Mouse (Mus musculus) hindbrain, postnatal 0 days (tissue): ENCODE data around the gene Morc2a. TPM values are rescaled to one million over a fixed set of nuclear protein-coding genes. Genes with fewer than 3 reads are reported as not detected.
"Not testable (repeated sequence)": the region's sequence is repeated elsewhere in the genome, so short reads cannot be mapped to it uniquely, and the experiment has no call there.

Experiments used
- ATAC-seq: fragments of 200-750 bp; cut with Nextera tagmentation; 2 replicates; pipeline ENCODE4 v1.8.0; 2017; ENCODE audit warnings: mild to moderate bottlenecking, moderate TSS enrichment, moderate library complexity
- DNase-seq: peaks from one replicate; pipeline ENCODE4 v3.0.0-alpha.2; 2015; ENCODE audit warnings: low spot score
- H3K27ac ChIP-seq: fragments of 300-500 bp; sonication (generic); 2 replicates; pipeline ENCODE4 v1.5.1; 2014; ENCODE audit warnings: mild to moderate bottlenecking
- H3K27me3 ChIP-seq: fragments of 300-500 bp; sonication (generic); 2 replicates; pipeline ENCODE4 v1.6.1; 2014; ENCODE audit warnings: low read length, mixed read lengths; ENCODE audit not compliant: insufficient read depth
- H3K36me3 ChIP-seq: fragments of 300-500 bp; sonication (generic); 2 replicates; pipeline ENCODE4 v1.6.1; 2014; ENCODE audit warnings: low read length, mixed read lengths; ENCODE audit not compliant: insufficient read depth
- H3K4me1 ChIP-seq: fragments of 300-500 bp; sonication (generic); 2 replicates; pipeline ENCODE4 v1.6.1; 2014; ENCODE audit warnings: antibody characterized with exemption, low read length, mixed read lengths; ENCODE audit not compliant: insufficient read depth
- H3K4me2 ChIP-seq: fragments of 300-500 bp; sonication (generic); 2 replicates; pipeline ENCODE4 v1.6.1; 2014; ENCODE audit warnings: low read depth, mild to moderate bottlenecking, low read length, moderate library complexity, mixed read lengths
- H3K4me3 ChIP-seq: fragments of 300-500 bp; sonication (generic); 2 replicates; pipeline ENCODE4 v1.5.1; 2014; ENCODE audit warnings: low read length
- H3K9ac ChIP-seq: fragments of 300-500 bp; sonication (generic); replicated peaks from 2 replicates; pipeline ENCODE4 v1.6.1; 2014; ENCODE audit warnings: mild to moderate bottlenecking, low read length, moderate library complexity, mixed read lengths
- H3K9me3 ChIP-seq: fragments of 300-500 bp; sonication (generic); 2 replicates; pipeline ENCODE4 v1.6.1; 2016; ENCODE audit warnings: low read length, mixed read lengths
- CTCF ChIP-seq: IDR thresholded peaks from 2 replicates; pipeline ENCODE4 v1.5.1; 2016; ENCODE audit warnings: antibody characterized with exemption, control low read depth, low read depth
- WGBS: fragments of 180-500 bp; shearing (Covaris S2); extraction: QIAGEN DNeasy Blood & Tissue Kit; methylation state at CpG from one replicate; pipeline ENCODE4 v1.1.7; 2014; 5-methylcytosine and 5-hydroxymethylcytosine counted together
- polyA plus RNA-seq: library from polyadenylated mRNA; unstranded; fragments of >200 nt; fragmentation: Nextera tagmentation; extraction: Ambion mirVana; gene quantifications from 2 replicates; pipeline ENCODE4 v1.2.1, GENCODE M21; 2015
- total RNA-seq: library from RNA; depleted of rRNA; stranded (reverse); fragments of >200 nt; gene quantifications from 2 replicates; pipeline ENCODE4 v1.2.3, GENCODE M21; 2014

The Morc2a gene
- total and polyA plus RNA-seq, 2 experiments from 2014 or later: 17.7 to 34.9 TPM

DNA sequence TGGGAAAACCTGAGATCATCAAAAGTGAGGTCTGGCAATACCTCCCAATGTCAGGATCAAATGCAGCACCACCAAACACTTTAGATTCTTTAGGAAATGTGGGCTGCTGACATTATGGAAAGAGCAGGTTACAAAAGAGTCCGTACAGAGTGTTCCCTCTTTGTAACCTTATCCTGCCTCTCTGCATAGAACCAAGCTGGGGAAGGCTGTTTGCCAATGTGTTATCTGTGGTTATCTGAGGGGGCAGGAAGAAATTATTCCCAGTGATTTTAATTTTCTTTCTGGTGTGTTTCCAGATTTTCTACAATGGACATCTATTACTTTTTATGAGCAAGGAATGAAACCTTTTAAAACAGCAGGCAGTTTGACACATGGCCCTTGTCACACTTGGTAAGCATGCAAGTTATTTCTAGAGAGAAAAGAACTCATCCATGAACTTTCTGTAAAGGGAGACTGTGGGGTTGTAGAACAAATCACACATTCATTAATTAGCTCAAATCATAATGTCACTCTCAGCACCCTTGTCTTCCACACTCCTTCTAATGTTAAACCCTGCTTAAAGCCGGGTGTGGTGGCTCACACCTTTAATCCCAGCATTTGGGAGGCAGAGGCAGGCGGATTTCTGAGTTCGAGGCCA is 24.5 kb upstream of the Morc2a start:
- DNase-seq (no peak), ATAC-seq (no peak)
- Histone ChIP-seq H3K9me3 (no peaks in the 10 kb centered on the region), H3K36me3 (no peaks in the 10 kb centered on the region), H3K4me2 (no peak overlapping the region), H3K27me3 (no peaks in the 10 kb centered on the region), H3K4me1 (no peaks in the 10 kb centered on the region), H3K4me3 (no peak overlapping the region), H3K27ac (no peak overlapping the region), H3K9ac (no peak overlapping the region)
- no peak for TF ChIP-seq CTCF
- WGBS: 79% methylated on average over 4 of the region's 4 CpGs

DNA sequence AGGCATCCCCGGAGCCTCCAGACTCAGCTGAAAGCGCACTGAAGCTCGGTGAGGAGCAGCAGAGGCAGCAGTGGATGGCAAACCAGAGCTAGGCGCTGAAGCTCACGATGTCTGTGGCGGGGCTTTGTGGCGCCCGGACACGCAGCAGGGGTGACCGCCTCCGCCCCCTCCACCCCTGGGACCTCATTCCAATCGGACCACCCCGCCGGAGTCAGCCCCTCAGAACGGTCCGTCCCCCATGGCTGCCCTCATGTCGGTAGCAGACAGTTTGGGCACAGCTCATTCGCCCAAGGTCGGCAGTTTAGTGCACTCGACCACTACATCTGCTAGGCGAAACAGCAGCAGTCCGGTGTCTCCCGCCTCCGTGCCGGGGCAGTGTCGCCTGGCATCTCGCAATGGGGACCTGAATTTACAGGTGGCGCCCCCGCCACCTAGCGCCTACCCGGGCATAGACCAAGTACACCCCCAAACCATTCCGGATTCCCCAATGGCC is 19.9 kb upstream of the Morc2a start:
- WGBS: under 1% methylated on average over 32 of the region's 32 CpGs
- peak; percentile 45; the same call in 1 of the 2 replicates for ATAC-seq

DNA sequence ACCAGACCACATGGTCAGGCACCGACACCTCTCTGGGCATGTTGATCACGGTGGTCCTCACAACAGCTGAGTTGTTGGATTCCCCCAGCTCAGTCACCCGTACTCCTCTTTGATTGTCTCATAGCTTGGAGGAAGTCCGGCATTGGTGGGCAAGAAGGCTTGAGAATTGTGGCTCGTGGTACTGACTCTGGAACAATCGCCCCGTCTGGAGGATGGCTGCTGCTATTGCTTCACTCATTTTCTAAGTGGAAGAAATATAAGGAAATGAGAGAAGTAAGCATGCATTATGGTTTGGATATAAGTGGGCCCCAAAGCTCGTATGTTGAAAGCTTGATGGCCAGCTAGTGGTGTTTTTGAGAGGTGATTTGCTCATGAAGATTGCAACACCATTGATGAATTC is 15.7 kb upstream of the Morc2a start:
- H3K27me3 ChIP-seq, H3K4me1 ChIP-seq, H3K36me3 ChIP-seq, H3K4me3 ChIP-seq, ATAC-seq, H3K9me3 ChIP-seq, H3K9ac ChIP-seq, H3K4me2 ChIP-seq, H3K27ac ChIP-seq, DNase-seq: not testable (repeated sequence)
- WGBS: 87% methylated on average over 8 of the region's 8 CpGs

More for the DNA sequence above, 19.9 kb upstream of the Morc2a start:
- peak; percentile 10 for DNase-seq
- Histone ChIP-seq H3K4me3 (peak overlapping the region; percentile 43), H3K27me3 (no peaks in the 10 kb centered on the region; the same call in 1 of the 2 replicates), H3K9me3 (no peaks in the 10 kb centered on the region), H3K27ac (no peak overlapping the region), H3K36me3 (no peaks in the 10 kb centered on the region), H3K9ac (peak overlapping the region; percentile 43; the same call in 1 of the 2 replicates), H3K4me2 (peak overlapping the region; percentile 88), H3K4me1 (no peaks in the 10 kb centered on the region)
- TF ChIP-seq CTCF: peak; percentile 12; the same call in 1 of the 2 replicates

DNA sequence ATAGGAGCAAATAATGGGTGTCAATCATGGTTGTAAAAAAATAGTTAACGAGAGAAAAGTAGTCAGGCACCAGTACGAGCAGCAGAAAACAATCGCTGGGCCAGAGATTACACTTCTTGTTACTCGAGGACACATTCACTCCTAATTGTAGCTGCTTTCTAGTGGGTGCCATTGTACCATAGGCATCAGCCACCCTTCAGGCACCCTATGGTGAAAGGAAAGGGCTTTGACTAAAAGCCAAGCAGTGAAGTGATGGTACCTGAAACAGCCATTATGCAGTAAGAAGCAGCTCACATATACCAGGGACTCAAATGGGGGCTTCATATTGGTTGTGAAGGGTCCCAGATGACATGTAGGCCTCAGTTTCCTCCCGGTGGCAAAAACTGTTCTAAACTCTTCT is 1.3 kb upstream of the Morc2a start:
- Histone ChIP-seq H3K9me3 (peaks cover 8% of the 10 kb centered on the region; the same call in 1 of the 2 replicates), H3K27ac (no peak overlapping the region), H3K9ac (no peak overlapping the region), H3K4me3 (peak overlapping the region; percentile 65), H3K36me3 (peaks cover 18% of the 10 kb centered on the region), H3K27me3 (no peaks in the 10 kb centered on the region), H3K4me1 (peaks cover 5% of the 10 kb centered on the region; the same call in 1 of the 2 replicates), H3K4me2 (peak overlapping the region; percentile 74)
- no peak for TF ChIP-seq CTCF
- DNase-seq: no peak
- no peak for ATAC-seq
- 89% methylated on average over 5 of the region's 5 CpGs for WGBS

DNA sequence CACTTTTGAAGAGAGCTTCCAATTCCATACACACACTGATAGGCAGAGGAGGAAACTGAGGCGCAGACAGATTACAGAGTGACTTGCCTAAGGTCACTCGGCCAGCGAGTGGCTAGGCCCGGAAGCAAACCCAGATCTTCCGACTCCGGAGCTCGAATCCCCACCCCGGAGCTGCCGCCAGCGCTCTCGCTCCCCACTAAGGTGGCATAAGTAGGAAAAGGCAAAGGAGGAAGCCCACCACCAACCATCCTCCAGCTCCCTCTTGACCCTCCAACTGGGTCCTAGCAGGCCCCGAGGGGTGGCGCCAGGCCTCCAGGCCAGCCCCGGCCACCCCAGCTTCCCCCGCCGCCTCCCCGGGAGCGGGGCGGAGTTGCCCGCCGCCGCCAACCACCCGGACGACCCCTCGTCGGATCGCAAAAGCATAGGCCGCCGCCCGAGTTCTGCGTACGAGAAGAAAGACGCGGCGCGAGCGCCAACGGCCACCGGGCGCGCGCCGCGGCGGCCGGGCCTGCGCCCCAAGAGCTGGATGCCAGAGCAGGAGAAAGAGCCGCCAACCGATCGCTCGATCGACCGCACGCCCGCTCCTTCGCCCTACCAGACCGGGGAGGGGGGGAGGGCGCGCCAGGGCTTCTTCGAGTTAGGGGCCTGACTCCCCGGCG is 557 bp upstream of the Morc2a start:
- peak overlapping the region; percentile 74 for H3K4me2 ChIP-seq
- ATAC-seq: peak; percentile 34
- peak; percentile 19 for DNase-seq
- H3K9me3 ChIP-seq: peaks cover 5% of the 10 kb centered on the region; the same call in 1 of the 2 replicates
- 2% methylated on average over 54 of the region's 62 CpGs for WGBS
- H3K9ac ChIP-seq: peak overlapping the region; percentile 85
- H3K36me3 ChIP-seq: peaks cover 15% of the 10 kb centered on the region
- H3K27ac ChIP-seq: peak overlapping the region; percentile 92
- no peak for TF ChIP-seq CTCF
- H3K27me3 ChIP-seq: no peaks in the 10 kb centered on the region
- H3K4me1 ChIP-seq: peaks cover 5% of the 10 kb centered on the region; the same call in 1 of the 2 replicates
- H3K4me3 ChIP-seq: peak overlapping the region; percentile 65

DNA sequence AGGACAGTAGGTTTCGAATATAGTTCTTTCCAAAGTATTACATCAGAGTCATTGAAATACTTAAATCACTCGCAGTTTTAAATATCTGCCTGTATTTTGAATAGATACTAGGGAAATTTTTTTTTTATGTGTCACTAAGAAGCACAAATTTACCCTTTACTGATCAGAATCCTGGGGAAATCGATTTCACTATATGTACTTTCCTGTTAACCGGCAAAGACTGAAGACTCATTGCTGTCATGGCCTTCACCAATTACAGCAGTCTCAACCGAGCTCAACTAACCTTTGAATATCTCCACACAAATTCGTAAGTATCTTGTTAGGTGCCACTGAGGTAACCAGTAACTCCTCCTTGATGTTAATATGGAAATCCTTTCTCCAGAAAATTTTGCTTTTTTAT is 1.1 kb downstream of the Morc2a start:
- no peak for TF ChIP-seq CTCF
- peaks cover 3% of the 10 kb centered on the region; the same call in 1 of the 2 replicates for H3K9me3 ChIP-seq
- ATAC-seq: no peak
- H3K4me2 ChIP-seq: peak overlapping the region; percentile 74
- H3K27me3 ChIP-seq: no peaks in the 10 kb centered on the region
- WGBS: 94% methylated on average over 6 of the region's 6 CpGs
- peak overlapping the region; percentile 65; the same call in 1 of the 2 replicates for H3K4me3 ChIP-seq
- H3K36me3 ChIP-seq: peaks cover 5% of the 10 kb centered on the region
- H3K4me1 ChIP-seq: peaks cover 5% of the 10 kb centered on the region; the same call in 1 of the 2 replicates
- no peak overlapping the region for H3K9ac ChIP-seq
- no peak overlapping the region for H3K27ac ChIP-seq
- no peak for DNase-seq

DNA sequence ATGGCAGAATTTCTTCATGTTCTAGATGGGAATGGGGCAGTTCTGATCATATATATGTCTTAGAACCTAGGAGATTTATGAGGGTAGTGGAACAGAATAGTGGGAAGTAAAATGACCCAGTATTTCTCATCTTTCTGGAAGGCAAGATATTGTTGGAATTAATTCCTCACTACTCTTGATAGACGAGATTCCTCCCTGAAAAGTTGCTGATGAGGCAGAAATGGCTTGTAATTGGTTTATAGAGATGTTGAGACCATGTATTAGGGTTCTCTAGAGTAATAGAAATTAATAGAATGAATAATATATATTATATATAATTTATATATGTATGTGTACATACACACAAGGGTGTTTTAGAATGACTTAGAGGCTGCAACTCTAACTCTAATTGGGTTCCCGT is 13.0 kb downstream of the Morc2a start:
- no peak overlapping the region for H3K4me2 ChIP-seq
- ATAC-seq: no peak
- H3K27ac ChIP-seq: no peak overlapping the region
- no peak for DNase-seq
- H3K27me3 ChIP-seq: no peaks in the 10 kb centered on the region
- WGBS: 85% methylated on average over 2 of the region's 2 CpGs
- H3K9me3 ChIP-seq: no peaks in the 10 kb centered on the region
- no peak overlapping the region for H3K4me3 ChIP-seq
- no peak for TF ChIP-seq CTCF
- no peaks in the 10 kb centered on the region for H3K4me1 ChIP-seq
- H3K36me3 ChIP-seq: peaks cover 16% of the 10 kb centered on the region
- H3K9ac ChIP-seq: no peak overlapping the region
